Mouse (Mus musculus) retina, postnatal 7 days (tissue): ENCODE results near the gene Olfr810.

Experiments used
- DNase-seq: peaks from one replicate; pipeline ENCODE4 v3.0.0-alpha.2; 2012; ENCODE audit warnings: low read depth, low spot score

Olfr810 gene

GRCm38 (mm10) chr10:129794817-129795216, at the start of gene Olfr810:
Olfr810 (minus strand) TSS chr10:129794917.
- DNase-seq: no peak

GRCm38 (mm10) chr10:129804296-129804695, 9.6 kb upstream of the Olfr810 start, which contains the start of gene Olfr811:
Olfr811 (minus strand) TSS chr10:129804396.
- no peak for DNase-seq

GRCm38 (mm10) chr10:129778123-129778522, 16.6 kb downstream of the Olfr810 start:
- DNase-seq: no peak

- no peak for DNase-seq
Observed at GRCm38 (mm10) chr10:129774338-129774737, 20.4 kb downstream of the Olfr810 start, which contains the start of gene Olfr809. Olfr809 (plus strand) TSS chr10:129774638.

- DNase-seq: no peak
Observed at GRCm38 (mm10) chr10:129765182-129765581, 29.5 kb downstream of the Olfr810 start, which contains the start of gene Olfr808. Olfr808 (plus strand) TSS chr10:129765482.

- no peak for DNase-seq
Observed at GRCm38 (mm10) chr10:129757693-129758092, 37.0 kb downstream of the Olfr810 start, which contains the start of gene Olfr807. Olfr807 (minus strand) TSS chr10:129757793.

- no peak for DNase-seq
Observed at GRCm38 (mm10) chr10:129741821-129742220, 52.9 kb downstream of the Olfr810 start, which contains the start of gene Olfr806. Olfr806 (minus strand) TSS chr10:129741921.
